Comparison of ENCODE assay signal across 8 mouse cellular contexts in the genomic region with DNA sequence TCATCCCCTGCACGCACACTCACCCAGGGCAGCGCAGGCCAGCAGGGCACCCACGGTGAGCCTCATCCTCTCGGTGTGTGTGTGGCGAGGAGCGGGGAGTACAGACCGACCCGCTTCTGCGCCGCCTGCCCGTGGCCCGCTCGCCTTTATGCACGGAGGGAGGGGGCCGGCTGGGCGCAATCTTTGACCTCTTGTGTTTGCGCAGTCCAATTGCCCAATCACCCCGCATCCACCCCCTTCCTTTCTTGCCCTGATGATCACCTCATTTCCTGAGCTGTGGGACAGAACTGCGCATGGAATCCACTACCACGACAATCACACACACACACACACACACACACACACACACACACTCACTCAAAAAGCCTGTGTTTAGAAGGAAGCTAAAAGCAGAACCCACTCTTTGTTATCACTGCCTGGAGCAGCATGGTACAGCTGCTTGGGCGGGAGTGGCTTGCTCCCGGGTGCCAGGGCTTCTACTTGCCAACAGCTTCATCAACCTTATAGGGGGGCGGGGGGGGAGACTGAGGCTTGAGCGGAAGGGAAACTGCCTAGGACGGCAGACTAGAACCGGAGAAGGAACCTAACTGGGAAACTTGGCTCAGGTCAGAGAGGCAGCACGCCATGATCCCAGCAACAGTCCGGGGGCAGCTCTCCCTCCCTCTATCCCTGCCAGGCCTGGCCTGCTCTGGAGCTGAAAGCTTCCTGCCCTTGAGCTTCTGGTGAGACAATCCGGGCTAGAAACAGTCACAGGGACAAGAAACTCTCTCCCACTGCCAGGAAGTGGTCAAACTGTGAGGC. TPM values are rescaled to one million over a fixed set of nuclear protein-coding genes. Genes with fewer than 3 reads are reported as not detected.
DNase-seq lines count a peak whose midpoint lies in the region; ATAC-seq and TF ChIP-seq lines count a peak whose summit lies in the region.

Gm20425 (minus strand) TSS at position 157 of the 801 bp plus-strand sequence.
Trf (minus strand) TSS at position 294 of the 801 bp plus-strand sequence.

- H3K27me3 ChIP-seq in spleen, adult 2 months (ENCODE audit: control insufficient read depth, insufficient read depth, low read length), result no peaks in the 10 kb centered on the region
- H3K27me3 ChIP-seq in embryonic facial prominence, embryonic 14.5 days (replicated peaks; ENCODE audit: control insufficient read depth, insufficient read depth, low read length), result no peaks in the 10 kb centered on the region
- H3K27me3 ChIP-seq in heart, embryonic 15.5 days, result no peaks in the 10 kb centered on the region
- no peaks in the 10 kb centered on the region for H3K27me3 ChIP-seq in liver, adult 2 months (ENCODE audit: control insufficient read depth, insufficient read depth, low read length)
- no peaks in the 10 kb centered on the region for H3K27me3 ChIP-seq in midbrain, embryonic 16.5 days (ENCODE audit: control insufficient read depth, insufficient read depth, low read depth, low read length)
- no peaks in the 10 kb centered on the region for H3K27me3 ChIP-seq in stomach, postnatal 0 days (ENCODE audit: control insufficient read depth, insufficient read depth, low read length)

- H3K4me2 ChIP-seq in embryonic facial prominence, embryonic 14.5 days (ENCODE audit: low read depth, low read length), result peak within 1 kb of the TSS; percentile 46
- H3K4me2 ChIP-seq in heart, embryonic 15.5 days, result peak within 1 kb of the TSS; percentile 60
- H3K4me2 ChIP-seq in midbrain, embryonic 16.5 days (ENCODE audit: low read length), result peak within 1 kb of the TSS; percentile 35
- peak within 1 kb of the TSS; percentile 41 for H3K4me2 ChIP-seq in stomach, postnatal 0 days (replicated peaks; ENCODE audit: low read depth)

- H3K27ac ChIP-seq in spleen, adult 2 months (ENCODE audit: insufficient read depth, low read length), result peak within 1 kb of the TSS; percentile 54
- no peak within 1 kb of the TSS; the same call in 1 of the 2 replicates for H3K27ac ChIP-seq in embryonic facial prominence, embryonic 14.5 days (replicated peaks; ENCODE audit: low read depth, low read length)
- H3K27ac ChIP-seq in heart, embryonic 15.5 days, result peak within 1 kb of the TSS; percentile 55
- H3K27ac ChIP-seq in liver, adult 2 months (replicated peaks; ENCODE audit: insufficient read depth, low read depth, low read length), result peak within 1 kb of the TSS; percentile 90
- H3K27ac ChIP-seq in midbrain, embryonic 16.5 days (ENCODE audit: low read length), result peak within 1 kb of the TSS; percentile 28
- peak within 1 kb of the TSS; percentile 58; the same call in 1 of the 2 replicates for H3K27ac ChIP-seq in stomach, postnatal 0 days (replicated peaks)

- TF ChIP-seq EP300 in stomach, postnatal 0 days (optimal IDR thresholded peaks at IDR 0.05), result no peak

- TF ChIP-seq CTCF in spleen, adult 2 months (IDR thresholded peaks at IDR 0.05; ENCODE audit: extremely low read depth, insufficient read depth, insufficient read length, insufficient replicate concordance), result no peak
- no peak; the same call in 1 of the 2 replicates for TF ChIP-seq CTCF in liver, adult 2 months (IDR thresholded peaks at IDR 0.05; ENCODE audit: low read depth, low read length)
- no peak for TF ChIP-seq CTCF in stomach, postnatal 0 days (IDR thresholded peaks at IDR 0.05; ENCODE audit: low read depth)

- WGBS in spleen, adult 2 months, result 5% methylated on average over 29 of the region's 29 CpGs
- WGBS in embryonic facial prominence, embryonic 14.5 days, result 42% methylated on average over 21 of the region's 29 CpGs
- 27% methylated on average over 29 of the region's 29 CpGs for WGBS in heart, embryonic 15.5 days
- WGBS in liver, adult 2 months, result under 1% methylated on average over 29 of the region's 29 CpGs
- WGBS in midbrain, embryonic 16.5 days, result 55% methylated on average over 29 of the region's 29 CpGs
- 43% methylated on average over 29 of the region's 29 CpGs for WGBS in stomach, postnatal 0 days

- DNase-seq in spleen, adult 2 months (ENCODE audit: low read depth in 1 of 2, low spot score in 2 of 2), result peak in 1 of 2 experiments; percentile 20
- DNase-seq in spleen, postnatal 14 days (ENCODE audit: low spot score in 2 of 2), result no peak
- DNase-seq in embryonic facial prominence, embryonic 14.5 days (ENCODE audit: low spot score), result peak; percentile 20
- peak; percentile 59 for DNase-seq in kidney, postnatal 10 days
- peak; percentile 97 for DNase-seq in liver, adult 2 months (ENCODE audit: extremely low read depth, low read depth, low spot score)
- DNase-seq in stomach, postnatal 0 days (ENCODE audit: low spot score), result peak; percentile 60

- H3K4me3 ChIP-seq in spleen, adult 2 months (ENCODE audit: extremely low read depth, insufficient read depth, insufficient read length), result peak within 1 kb of the TSS; percentile 42; the same call in 1 of the 2 replicates
- 0 out of 2 replicates have a peak within 1 kb of the TSS, but pooled peaks have one; percentile 13 for H3K4me3 ChIP-seq in embryonic facial prominence, embryonic 14.5 days (ENCODE audit: low read depth, low read length)
- H3K4me3 ChIP-seq in heart, embryonic 15.5 days, result peak within 1 kb of the TSS; percentile 21
- H3K4me3 ChIP-seq in liver, adult 2 months (ENCODE audit: insufficient read depth, low read depth, low read length), result peak within 1 kb of the TSS; percentile 54
- peak within 1 kb of the TSS; percentile 12; the same call in 1 of the 2 replicates for H3K4me3 ChIP-seq in midbrain, embryonic 16.5 days (ENCODE audit: low read depth, low read length)
- H3K4me3 ChIP-seq in stomach, postnatal 0 days (ENCODE audit: low read depth, low read length), result peak within 1 kb of the TSS; percentile 4; the same call in 1 of the 2 replicates

- H3K36me3 ChIP-seq in spleen, adult 2 months (ENCODE audit: control insufficient read depth, insufficient read depth, low read length), result no peaks in the 10 kb centered on the region
- H3K36me3 ChIP-seq in embryonic facial prominence, embryonic 14.5 days (ENCODE audit: control insufficient read depth, insufficient read depth, low read length), result no peaks in the 10 kb centered on the region
- H3K36me3 ChIP-seq in heart, embryonic 15.5 days, result no peaks in the 10 kb centered on the region
- H3K36me3 ChIP-seq in liver, adult 2 months (ENCODE audit: control insufficient read depth, insufficient read depth, low read length), result peaks cover 21% of the 10 kb centered on the region
- H3K36me3 ChIP-seq in midbrain, embryonic 16.5 days (ENCODE audit: control insufficient read depth, insufficient read depth, low read length), result no peaks in the 10 kb centered on the region
- H3K36me3 ChIP-seq in stomach, postnatal 0 days (ENCODE audit: control insufficient read depth, insufficient read depth, low read length), result no peaks in the 10 kb centered on the region

- peaks cover 2% of the 10 kb centered on the region; the same call in 1 of the 2 replicates for H3K4me1 ChIP-seq in spleen, adult 2 months (ENCODE audit: control insufficient read depth, insufficient read depth, insufficient read length)
- peaks cover 4% of the 10 kb centered on the region; the same call in 1 of the 2 replicates for H3K4me1 ChIP-seq in embryonic facial prominence, embryonic 14.5 days (ENCODE audit: control insufficient read depth, insufficient read depth, low read length)
- H3K4me1 ChIP-seq in heart, embryonic 15.5 days (replicated peaks), result peaks cover 13% of the 10 kb centered on the region
- H3K4me1 ChIP-seq in liver, adult 2 months (ENCODE audit: control insufficient read depth, insufficient read depth, low read length), result peaks cover 41% of the 10 kb centered on the region
- H3K4me1 ChIP-seq in midbrain, embryonic 16.5 days (ENCODE audit: control insufficient read depth, insufficient read depth, low read length), result peaks cover 3% of the 10 kb centered on the region; the same call in 1 of the 2 replicates
- H3K4me1 ChIP-seq in stomach, postnatal 0 days (replicated peaks; ENCODE audit: control insufficient read depth, insufficient read depth), result no peaks in the 10 kb centered on the region

- peak within 1 kb of the TSS; percentile 47 for H3K9ac ChIP-seq in embryonic facial prominence, embryonic 14.5 days (ENCODE audit: low read depth, low read length)
- H3K9ac ChIP-seq in heart, embryonic 15.5 days, result 0 out of 2 replicates have a peak within 1 kb of the TSS, but pooled peaks have one; percentile 29
- H3K9ac ChIP-seq in liver, adult 2 months (ENCODE audit: low read depth, low read length), result peak within 1 kb of the TSS; percentile 73
- peak within 1 kb of the TSS; percentile 30; the same call in 1 of the 2 replicates for H3K9ac ChIP-seq in midbrain, embryonic 16.5 days (ENCODE audit: low read depth, low read length)
- H3K9ac ChIP-seq in stomach, postnatal 0 days (ENCODE audit: low read length), result no peak within 1 kb of the TSS; the same call in 1 of the 2 replicates

- H3K79me2 ChIP-seq in liver, adult 2 months (ENCODE audit: control insufficient read depth, insufficient read depth, low read length), result no peaks in the 10 kb centered on the region

- H3K9me3 ChIP-seq in embryonic facial prominence, embryonic 14.5 days (ENCODE audit: control insufficient read depth, low read length), result no peaks in the 10 kb centered on the region
- H3K9me3 ChIP-seq in heart, embryonic 15.5 days (replicated peaks), result no peaks in the 10 kb centered on the region
- H3K9me3 ChIP-seq in midbrain, embryonic 16.5 days (replicated peaks; ENCODE audit: control insufficient read depth, low read length, poor library complexity, severe bottlenecking), result no peaks in the 10 kb centered on the region
- H3K9me3 ChIP-seq in stomach, postnatal 0 days (ENCODE audit: control insufficient read depth, low read length), result no peaks in the 10 kb centered on the region

- ATAC-seq in embryonic facial prominence, embryonic 14.5 days (ENCODE audit: low read depth), result 0 out of 2 replicates have a peak, but pooled peaks have one; percentile 27
- peak; percentile 61 for ATAC-seq in heart, embryonic 15.5 days (replicated peaks; ENCODE audit: insufficient number of reproducible peaks, insufficient read depth, low FRiP score, low read depth)
- peak; percentile 48 for ATAC-seq in midbrain, embryonic 16.5 days
- ATAC-seq in stomach, postnatal 0 days (ENCODE audit: low FRiP score, low TSS enrichment), result peak; percentile 66

- TF ChIP-seq POLR2A in spleen, adult 2 months (IDR thresholded peaks at IDR 0.05; ENCODE audit: low read depth, low read length), result no peak
- peak; percentile 100 for TF ChIP-seq POLR2A in liver, adult 2 months (IDR thresholded peaks at IDR 0.05; ENCODE audit: extremely low read depth, insufficient read depth, low read length)

RNA-seq across cellular contexts. Expression of gene Gm20425, which starts in this region (rescaled TPM):
- polyA plus RNA-seq in spleen, adult 2 months (2012; rRNA removed), result 2.6 TPM in 1 of 2 replicates, not detected in the other
- 0.45 and 3.8 TPM in 2 replicates for polyA plus RNA-seq in embryonic facial prominence, embryonic 14.5 days (2014; fragmentation: Nextera tagmentation; extraction: Ambion mirVana)
- 0.63 and 5.1 TPM in 2 replicates for polyA plus RNA-seq in heart, embryonic 15.5 days (2015; fragmentation: Nextera tagmentation; extraction: Ambion mirVana)
- total RNA-seq in liver, adult 2 months (2014; rRNA removed), result 0.94 and 1.1 TPM in 2 replicates
- 0.37 and 0.43 TPM in 2 replicates for polyA plus RNA-seq in liver, adult 2 months (2012; rRNA removed)
- polyA plus RNA-seq in midbrain, embryonic 16.5 days (2015; fragmentation: Nextera tagmentation; extraction: Ambion mirVana), result 2.2 and 2.3 TPM in 2 replicates
- 9.3 and 10.4 TPM in 2 replicates for polyA plus RNA-seq in stomach, postnatal 0 days (2015; fragmentation: Nextera tagmentation; extraction: Ambion mirVana)

RNA-seq across cellular contexts. Expression of gene Trf, which starts in this region (rescaled TPM):
- 259 and 287 TPM in 2 replicates for polyA plus RNA-seq in spleen, adult 2 months (2012; rRNA removed)
- polyA plus RNA-seq in embryonic facial prominence, embryonic 14.5 days (2014; fragmentation: Nextera tagmentation; extraction: Ambion mirVana), result 34.1 and 35.4 TPM in 2 replicates
- 36.7 and 125 TPM in 2 replicates for polyA plus RNA-seq in heart, embryonic 15.5 days (2015; fragmentation: Nextera tagmentation; extraction: Ambion mirVana)
- total RNA-seq in liver, adult 2 months (2014; rRNA removed), result 18,586 and 23,528 TPM in 2 replicates
- polyA plus RNA-seq in liver, adult 2 months (2012; rRNA removed), result 26,375 and 34,444 TPM in 2 replicates
- 23.5 and 26.7 TPM in 2 replicates for polyA plus RNA-seq in midbrain, embryonic 16.5 days (2015; fragmentation: Nextera tagmentation; extraction: Ambion mirVana)
- 83.4 and 105 TPM in 2 replicates for polyA plus RNA-seq in stomach, postnatal 0 days (2015; fragmentation: Nextera tagmentation; extraction: Ambion mirVana)

Comparison
In these comparisons a context has a peak if more than half of its experiments do, and no peak if none do; other contexts are left out.
1. RNA of gene Trf (polyA plus RNA-seq): 26,375 to 34,444 TPM in liver, adult 2 months; 259 to 287 TPM in spleen, adult 2 months, 83.4 to 105 TPM in stomach, postnatal 0 days, 36.7 to 125 TPM in heart, embryonic 15.5 days, 34.1 to 35.4 TPM in embryonic facial prominence, embryonic 14.5 days and 23.5 to 26.7 TPM in midbrain, embryonic 16.5 days; every median in the first group is over 10 times any median in the second.
2. DNase-seq: peak in embryonic facial prominence, embryonic 14.5 days (single experiment), kidney, postnatal 10 days (single experiment), liver, adult 2 months (single experiment) and stomach, postnatal 0 days (single experiment); none in spleen, postnatal 14 days (0 of 2).
3. H3K4me3 ChIP-seq: peak in every context shown above with its lines; median percentile 54 in liver, adult 2 months; 42 in spleen, adult 2 months; 21 in heart, embryonic 15.5 days; 13 in embryonic facial prominence, embryonic 14.5 days; 12 in midbrain, embryonic 16.5 days; 4 in stomach, postnatal 0 days.
4. Peak in every context shown above with its lines, with median percentiles within 50 percentile points of each other: ATAC-seq and H3K4me2 ChIP-seq.